Mouse (Mus musculus) testis, adult 2 months (tissue): ENCODE results near the gene Lamb1. TPM values are rescaled to one million over a fixed set of nuclear protein-coding genes. Genes with fewer than 3 reads are reported as not detected.

Experiments used
- H3K27ac ChIP-seq: fragments of 200-500 bp; 2 replicates; pipeline ENCODE4 v1.5.1; 2012; ENCODE audit warnings: low read depth, low read length; ENCODE audit not compliant: control insufficient read depth, insufficient read depth
- H3K27me3 ChIP-seq: fragments of 200-500 bp; 2 replicates; pipeline ENCODE4 v1.6.1; 2012; ENCODE audit warnings: mild to moderate bottlenecking, low read length, moderate library complexity; ENCODE audit not compliant: control insufficient read depth, insufficient read depth
- H3K36me3 ChIP-seq: fragments of 200-500 bp; 2 replicates; pipeline ENCODE4 v1.6.1; 2012; ENCODE audit warnings: mild to moderate bottlenecking, low read length; ENCODE audit not compliant: control insufficient read depth, insufficient read depth
- H3K4me1 ChIP-seq: fragments of 200-500 bp; 2 replicates; pipeline ENCODE4 v1.6.1; 2012; ENCODE audit warnings: low read length; ENCODE audit not compliant: control insufficient read depth, insufficient read depth
- H3K4me3 ChIP-seq: fragments of 200-500 bp; 2 replicates; pipeline ENCODE4 v1.5.1; 2012; ENCODE audit warnings: low read depth, mild to moderate bottlenecking, low read length, moderate library complexity, mixed read lengths; ENCODE audit not compliant: control insufficient read depth
- CTCF ChIP-seq: fragments of 200-500 bp; IDR thresholded peaks from 2 replicates; pipeline ENCODE4 v1.5.1; 2012; ENCODE audit warnings: low read depth, mild to moderate bottlenecking, inconsistent platforms, low read length, moderate library complexity; ENCODE audit not compliant: control insufficient read depth, insufficient read depth, insufficient replicate concordance
- POLR2A ChIP-seq: fragments of 200-500 bp; IDR thresholded peaks from 2 replicates; pipeline ENCODE4 v1.6.1; 2012; ENCODE audit warnings: low read depth, mild to moderate bottlenecking, inconsistent platforms, low read length, moderate library complexity; ENCODE audit not compliant: control insufficient read depth
- polyA plus RNA-seq: library from polyadenylated mRNA; depleted of rRNA; stranded (reverse); fragments of >200 nt; gene quantifications from 2 replicates; pipeline ENCODE4 v1.2.3, GENCODE M21; 2012

Gene Lamb1
- polyA plus RNA-seq, 1 experiment = 3.8 TPM

DNA sequence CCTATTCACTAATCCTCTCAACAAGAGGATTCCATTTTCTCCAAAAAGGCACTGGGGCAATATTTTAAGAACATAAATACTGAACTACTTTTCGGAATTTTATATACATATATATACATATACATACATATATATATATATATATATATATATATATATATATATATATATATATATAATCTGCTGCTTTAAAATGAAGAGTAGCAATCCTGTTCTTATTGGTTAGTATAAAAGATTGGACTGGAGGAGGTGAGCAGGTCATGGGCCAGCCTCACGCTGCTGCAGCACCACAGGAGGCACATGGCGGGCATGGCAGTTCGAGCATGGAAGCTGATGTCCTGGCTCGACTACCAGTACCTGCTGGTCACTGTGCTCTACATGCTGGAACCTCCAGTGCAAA, 24.6 kb upstream of the Lamb1 start, which contains the start of gene Gm6993:
Gene Gm6993 (plus strand): TSS at position 301 of the 400 bp plus-strand sequence.
- H3K36me3 ChIP-seq = no peaks in the 10 kb centered on the region
- H3K4me1 ChIP-seq = no peaks in the 10 kb centered on the region
- H3K27me3 ChIP-seq = no peaks in the 10 kb centered on the region
- TF ChIP-seq CTCF (no peak), POLR2A (no peak)
- no peak within 1 kb of the TSS for H3K4me3 ChIP-seq
- no peak within 1 kb of the TSS for H3K27ac ChIP-seq

DNA sequence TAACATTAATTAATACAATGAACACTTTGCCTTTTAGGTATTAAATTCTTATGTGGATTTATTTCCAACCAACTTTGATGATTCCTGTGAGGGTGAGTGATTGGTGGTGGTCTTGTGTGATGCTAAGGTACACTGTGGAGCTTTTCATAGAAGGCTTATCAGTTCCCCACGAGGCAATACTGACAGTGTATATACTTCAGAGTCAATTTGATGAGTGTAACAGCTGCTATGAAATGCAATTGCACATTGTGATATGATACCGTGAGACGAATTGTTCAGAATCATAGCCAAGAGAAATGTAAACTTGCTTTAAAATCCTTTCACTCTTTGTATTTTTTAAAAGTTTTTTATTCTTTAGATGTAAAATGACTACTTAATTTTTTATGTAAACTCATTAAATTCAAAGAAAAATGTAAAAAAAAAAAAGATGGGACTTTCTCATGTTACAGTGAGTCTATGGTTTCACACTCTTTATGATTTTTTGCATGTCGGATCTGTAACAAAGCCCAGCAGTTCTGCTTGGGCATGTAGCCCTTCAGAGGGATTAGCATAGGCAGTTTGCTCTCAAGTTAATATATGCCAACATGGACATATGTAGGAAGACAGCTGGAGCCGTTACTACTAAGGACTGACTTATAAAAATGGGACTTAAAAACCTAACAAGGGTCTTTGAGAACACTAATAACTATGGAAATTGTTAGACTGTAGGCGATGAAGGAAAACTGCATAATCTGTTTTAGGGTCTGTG, 23.3 kb upstream of the Lamb1 start:
- Histone ChIP-seq H3K27me3 (no peaks in the 10 kb centered on the region), H3K4me1 (no peaks in the 10 kb centered on the region)
- TF ChIP-seq CTCF (no peak), POLR2A (no peak)

DNA sequence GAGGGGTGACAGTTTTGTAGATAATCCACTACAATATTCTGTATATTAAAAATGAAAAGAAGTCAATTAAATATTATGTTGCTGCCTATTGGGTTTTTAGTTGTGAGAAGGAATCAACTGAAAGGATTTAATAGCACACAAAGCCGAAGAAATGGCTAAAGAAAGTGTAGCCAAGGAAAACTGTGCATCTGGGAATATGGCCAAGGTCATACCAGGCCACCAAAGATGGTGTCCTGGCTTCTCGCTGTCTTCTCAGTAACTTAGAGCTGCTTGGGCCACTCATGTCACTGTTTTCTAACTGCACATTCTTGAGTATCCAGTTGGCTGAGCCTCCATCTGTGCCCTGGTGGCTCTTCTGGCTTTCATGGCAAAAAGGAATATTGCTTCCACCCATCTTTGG, 21.0 kb upstream of the Lamb1 start:
- Histone ChIP-seq H3K4me3 (no peak overlapping the region), H3K4me1 (no peaks in the 10 kb centered on the region), H3K27me3 (no peaks in the 10 kb centered on the region), H3K36me3 (no peaks in the 10 kb centered on the region), H3K27ac (no peak overlapping the region)
- TF ChIP-seq CTCF (no peak), POLR2A (no peak)

More for the DNA sequence above, 23.3 kb upstream of the Lamb1 start:
- Histone ChIP-seq H3K36me3 (no peaks in the 10 kb centered on the region), H3K27ac (no peak overlapping the region), H3K4me3 (no peak overlapping the region)

DNA sequence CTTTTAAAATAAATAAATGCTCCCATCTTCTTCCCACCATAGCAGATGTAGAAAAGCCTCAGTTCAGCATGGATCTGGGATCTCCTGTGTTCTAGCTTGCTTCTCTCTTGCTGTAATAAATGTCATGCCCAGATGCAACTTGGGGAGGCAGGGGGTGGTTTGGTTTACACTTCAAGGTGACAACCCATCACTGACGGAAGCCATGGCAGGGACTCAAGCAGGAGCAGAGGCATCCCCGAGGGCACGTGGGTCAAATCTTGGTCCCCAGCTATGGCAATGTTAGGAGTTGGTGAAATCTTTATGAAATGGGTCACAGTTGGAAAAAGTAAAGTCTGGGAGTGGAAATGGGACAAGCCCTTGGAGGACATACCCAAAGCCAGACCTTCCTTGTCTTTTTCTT, 20.3 kb upstream of the Lamb1 start:
- Histone ChIP-seq H3K27me3 (no peaks in the 10 kb centered on the region), H3K36me3 (no peaks in the 10 kb centered on the region), H3K27ac (no peak overlapping the region), H3K4me3 (no peak overlapping the region), H3K4me1 (no peaks in the 10 kb centered on the region)
- TF ChIP-seq CTCF = no peak
- no peak for TF ChIP-seq POLR2A

DNA sequence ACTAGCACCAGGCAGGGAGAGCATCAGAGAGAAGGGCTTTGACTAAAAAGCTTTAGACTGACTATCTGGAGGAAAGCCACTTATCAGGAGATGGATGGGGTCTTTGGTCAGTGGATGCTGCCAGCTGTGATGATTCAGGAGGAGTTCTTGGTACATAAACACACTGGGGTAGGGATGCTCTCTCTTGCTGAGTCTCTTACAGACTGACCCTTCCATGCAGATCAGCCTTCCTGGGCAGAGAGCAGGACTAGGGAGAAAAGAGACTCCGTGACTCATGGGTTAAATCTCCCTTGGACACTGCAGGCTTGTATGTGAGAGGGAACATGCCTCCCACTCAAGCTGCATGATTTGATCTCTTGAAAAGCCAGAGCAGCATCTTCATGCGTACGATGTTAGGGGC, 18.9 kb upstream of the Lamb1 start:
- Histone ChIP-seq H3K27ac (no peak overlapping the region), H3K4me1 (no peaks in the 10 kb centered on the region), H3K36me3 (no peaks in the 10 kb centered on the region), H3K27me3 (no peaks in the 10 kb centered on the region), H3K4me3 (no peak overlapping the region)
- TF ChIP-seq CTCF (no peak), POLR2A (no peak)

DNA sequence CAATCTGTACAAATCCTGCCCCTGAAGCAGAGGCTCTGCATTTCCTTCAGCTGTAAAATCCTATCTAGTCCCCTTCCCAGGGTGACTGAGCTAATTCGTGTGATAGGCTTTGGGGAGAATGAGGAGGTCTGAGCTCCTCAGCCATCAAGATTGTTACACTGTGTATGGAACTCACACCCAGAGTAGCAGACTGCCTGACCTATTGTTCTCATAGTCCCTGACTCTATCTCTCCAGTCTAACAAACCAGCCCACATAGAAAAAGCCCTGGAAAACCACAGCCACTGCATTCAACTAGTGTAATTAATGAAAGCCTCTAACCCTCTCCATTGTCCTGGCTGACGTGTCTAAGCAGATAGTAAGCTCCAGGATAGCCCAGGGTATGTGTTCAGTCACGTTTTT, 18.4 kb upstream of the Lamb1 start:
- no peaks in the 10 kb centered on the region for H3K27me3 ChIP-seq
- no peaks in the 10 kb centered on the region for H3K4me1 ChIP-seq
- H3K4me3 ChIP-seq = no peak overlapping the region
- TF ChIP-seq POLR2A (no peak), CTCF (no peak)
- no peak overlapping the region for H3K27ac ChIP-seq
- no peaks in the 10 kb centered on the region for H3K36me3 ChIP-seq

DNA sequence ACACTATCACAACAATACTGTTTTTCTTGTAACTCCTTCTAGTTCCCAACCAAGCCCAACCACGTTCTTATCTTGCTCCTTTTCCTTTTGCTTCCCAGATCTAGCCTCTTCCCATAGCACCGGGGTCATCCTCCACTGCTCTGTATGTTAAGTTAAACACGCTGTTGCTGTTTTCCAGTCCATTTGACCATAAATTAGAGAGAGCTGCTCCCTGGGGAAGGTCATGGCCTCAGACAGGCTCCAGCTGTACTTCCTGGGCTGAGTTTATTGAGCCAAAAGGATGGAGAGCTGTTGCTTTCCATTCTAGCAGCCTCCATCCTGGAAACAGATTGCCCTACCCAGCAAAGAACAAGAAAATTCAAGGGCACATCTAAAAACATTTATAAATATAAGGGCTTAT, 16.9 kb upstream of the Lamb1 start:
- H3K27me3 ChIP-seq = no peaks in the 10 kb centered on the region
- no peaks in the 10 kb centered on the region for H3K36me3 ChIP-seq
- no peak overlapping the region for H3K4me3 ChIP-seq
- H3K27ac ChIP-seq = no peak overlapping the region
- H3K4me1 ChIP-seq = no peaks in the 10 kb centered on the region
- TF ChIP-seq POLR2A (no peak), CTCF (no peak)

DNA sequence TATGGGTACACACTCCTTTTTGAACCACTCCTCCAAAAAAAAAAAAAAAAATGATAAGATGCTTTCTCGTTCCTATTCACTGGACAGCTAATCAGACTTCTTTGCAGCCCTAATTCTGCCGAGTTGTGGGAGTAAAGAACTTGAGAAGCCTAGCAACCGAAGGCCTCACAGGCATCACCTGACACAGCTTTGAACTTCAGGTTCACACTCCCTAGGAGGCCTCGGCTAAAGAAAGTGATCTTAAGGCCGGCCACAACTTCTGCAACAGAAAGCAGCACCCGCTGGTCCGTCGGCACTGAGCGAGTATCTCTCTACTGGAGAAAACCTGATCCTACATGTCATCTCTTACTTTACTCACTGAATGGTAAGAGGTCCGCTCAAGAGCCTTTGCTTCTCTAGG, 16.4 kb upstream of the Lamb1 start:
- TF ChIP-seq POLR2A (no peak), CTCF (no peak)

More for the DNA sequence above, 16.4 kb upstream of the Lamb1 start:
- no peak overlapping the region for H3K4me3 ChIP-seq
- H3K4me1 ChIP-seq = no peaks in the 10 kb centered on the region
- no peaks in the 10 kb centered on the region for H3K27me3 ChIP-seq
- no peak overlapping the region for H3K27ac ChIP-seq
- H3K36me3 ChIP-seq = no peaks in the 10 kb centered on the region
